Mouse (Mus musculus) heart, embryonic 11.5 days (tissue): ENCODE measurements around the gene Anks4b. TPM values are rescaled to one million over a fixed set of nuclear protein-coding genes. Genes with fewer than 3 reads are reported as not detected.

Source experiments
- ATAC-seq: fragments of 200-750 bp; cut with Nextera tagmentation; replicated peaks from 2 replicates; pipeline ENCODE4 v1.8.0; 2017; ENCODE audit warnings: moderate library complexity; ENCODE audit not compliant: insufficient number of reproducible peaks, low FRiP score, low TSS enrichment
- H3K27ac ChIP-seq: fragments of 300-500 bp; sonication (generic); 2 replicates; pipeline ENCODE4 v1.5.1; 2014; ENCODE audit warnings: mild to moderate bottlenecking, low read depth, low read length
- H3K27me3 ChIP-seq: fragments of 300-500 bp; sonication (generic); 2 replicates; pipeline ENCODE4 v1.6.1; 2014; ENCODE audit warnings: mild to moderate bottlenecking, low read length, mixed read lengths; ENCODE audit not compliant: control insufficient read depth, insufficient read depth
- H3K36me3 ChIP-seq: fragments of 300-500 bp; sonication (generic); 2 replicates; pipeline ENCODE4 v1.6.1; 2014; ENCODE audit warnings: mild to moderate bottlenecking, low read length, moderate library complexity, mixed read lengths; ENCODE audit not compliant: control insufficient read depth, insufficient read depth
- H3K4me1 ChIP-seq: fragments of 300-500 bp; sonication (generic); 2 replicates; pipeline ENCODE4 v1.6.1; 2014; ENCODE audit warnings: low read length; ENCODE audit not compliant: control insufficient read depth, insufficient read depth
- H3K4me2 ChIP-seq: fragments of 300-500 bp; sonication (generic); 2 replicates; pipeline ENCODE4 v1.6.1; 2014; ENCODE audit warnings: mild to moderate bottlenecking, moderate library complexity
- H3K4me3 ChIP-seq: fragments of 300-500 bp; sonication (generic); 2 replicates; pipeline ENCODE4 v1.5.1; 2014; ENCODE audit warnings: low read depth, low read length
- H3K9ac ChIP-seq: fragments of 300-500 bp; sonication (generic); 2 replicates; pipeline ENCODE4 v1.6.1; 2014; ENCODE audit warnings: mild to moderate bottlenecking, low read depth, low read length, moderate library complexity
- H3K9me3 ChIP-seq: fragments of 300-500 bp; sonication (generic); replicated peaks from 2 replicates; pipeline ENCODE4 v1.6.1; 2016; ENCODE audit warnings: low read length; ENCODE audit not compliant: control insufficient read depth
- WGBS: fragments of 180-500 bp; shearing (Covaris S2); extraction: QIAGEN DNeasy Blood & Tissue Kit; methylation state at CpG from one replicate; pipeline ENCODE4 v1.1.7; 2014; ENCODE audit not compliant: insufficient replicate concordance; 5-methylcytosine and 5-hydroxymethylcytosine counted together
- polyA plus RNA-seq: library from polyadenylated mRNA; unstranded; fragments of >200 nt; fragmentation: Nextera tagmentation; extraction: Ambion mirVana; gene quantifications from 2 replicates; pipeline ENCODE4 v1.2.1, GENCODE M21; 2014

The Anks4b gene
- polyA plus RNA-seq, 1 experiment from 2014 or later: 0.06 TPM

- no peak overlapping the region for H3K27ac ChIP-seq
- peaks cover 7% of the 10 kb centered on the region; the same call in 1 of the 2 replicates for H3K27me3 ChIP-seq
- H3K4me3 ChIP-seq: no peak overlapping the region
- H3K9ac ChIP-seq: no peak overlapping the region
- 75% methylated on average over 4 of the region's 4 CpGs for WGBS
- no peak for ATAC-seq
- H3K9me3 ChIP-seq: no peaks in the 10 kb centered on the region
- H3K4me1 ChIP-seq: no peaks in the 10 kb centered on the region; the same call in 1 of the 2 replicates
- H3K36me3 ChIP-seq: no peaks in the 10 kb centered on the region
- H3K4me2 ChIP-seq: no peak overlapping the region
Observed at GRCm38 (mm10) chr7:120195207-120195606, 21.5 kb downstream of the Anks4b start.

- Histone ChIP-seq H3K4me2 (peak overlapping the region; percentile 63), H3K9ac (peak overlapping the region; percentile 59; the same call in 1 of the 2 replicates), H3K9me3 (no peaks in the 10 kb centered on the region), H3K36me3 (no peaks in the 10 kb centered on the region), H3K4me3 (peak overlapping the region; percentile 22; the same call in 1 of the 2 replicates), H3K4me1 (peaks cover 3% of the 10 kb centered on the region; the same call in 1 of the 2 replicates), H3K27me3 (peaks cover 32% of the 10 kb centered on the region), H3K27ac (no peak overlapping the region)
- ATAC-seq: no peak
- WGBS: 4% methylated on average over 14 of the region's 14 CpGs
Observed at GRCm38 (mm10) chr7:120201231-120201744, 27.6 kb downstream of the Anks4b start.

- Histone ChIP-seq H3K4me3 (peak within 1 kb of the TSS; percentile 22; the same call in 1 of the 2 replicates), H3K36me3 (no peaks in the 10 kb centered on the region), H3K9ac (peak within 1 kb of the TSS; percentile 59; the same call in 1 of the 2 replicates), H3K27me3 (peaks cover 32% of the 10 kb centered on the region), H3K4me1 (peaks cover 3% of the 10 kb centered on the region; the same call in 1 of the 2 replicates), H3K9me3 (no peaks in the 10 kb centered on the region), H3K4me2 (peak within 1 kb of the TSS; percentile 63), H3K27ac (no peak within 1 kb of the TSS)
- WGBS: 4% methylated on average over 26 of the region's 26 CpGs
- ATAC-seq: no peak
Observed at GRCm38 (mm10) chr7:120201771-120202170, 28.1 kb downstream of the Anks4b start, which contains the start of gene Crym. Gene Crym (minus strand): TSS chr7:120202111.

GRCm38 (mm10) chr7:120203789-120204188, 30.1 kb downstream of the Anks4b start, which contains the start of gene Abca14:
Gene Abca14 (plus strand): TSS chr7:120203961.
- no peak within 1 kb of the TSS for H3K27ac ChIP-seq
- peak; percentile 33 for ATAC-seq
- H3K27me3 ChIP-seq: peaks cover 32% of the 10 kb centered on the region
- 4% methylated on average over 26 of the region's 26 CpGs for WGBS
- H3K36me3 ChIP-seq: no peaks in the 10 kb centered on the region
- no peak within 1 kb of the TSS for H3K4me3 ChIP-seq
- peaks cover 3% of the 10 kb centered on the region; the same call in 1 of the 2 replicates for H3K4me1 ChIP-seq
- H3K4me2 ChIP-seq: no peak within 1 kb of the TSS
- no peak within 1 kb of the TSS for H3K9ac ChIP-seq
- no peaks in the 10 kb centered on the region for H3K9me3 ChIP-seq

GRCm38 (mm10) chr7:120205989-120206388, 32.3 kb downstream of the Anks4b start:
- no peaks in the 10 kb centered on the region for H3K9me3 ChIP-seq
- H3K36me3 ChIP-seq: no peaks in the 10 kb centered on the region
- peaks cover 17% of the 10 kb centered on the region for H3K27me3 ChIP-seq
- H3K9ac ChIP-seq: no peak overlapping the region
- H3K27ac ChIP-seq: no peak overlapping the region
- WGBS: 37% methylated on average over 9 of the region's 9 CpGs
- peaks cover 3% of the 10 kb centered on the region; the same call in 1 of the 2 replicates for H3K4me1 ChIP-seq
- no peak overlapping the region for H3K4me2 ChIP-seq
- no peak overlapping the region for H3K4me3 ChIP-seq
- ATAC-seq: no peak

- Histone ChIP-seq H3K4me3 (no peak overlapping the region), H3K27me3 (no peaks in the 10 kb centered on the region), H3K27ac (no peak overlapping the region), H3K9me3 (no peaks in the 10 kb centered on the region), H3K9ac (no peak overlapping the region), H3K4me1 (no peaks in the 10 kb centered on the region), H3K36me3 (no peaks in the 10 kb centered on the region), H3K4me2 (no peak overlapping the region)
- no peak for ATAC-seq
Observed at GRCm38 (mm10) chr7:120228541-120228940, 54.9 kb downstream of the Anks4b start.

Other genes starting within 250 kb of the Anks4b start
- gene Dnah3, start 78.6 kb upstream of the Anks4b start, polyA plus RNA-seq: not detected in 2 replicates
- gene Tmem159, start 71.5 kb upstream of the Anks4b start, polyA plus RNA-seq: 17.2 and 18.8 TPM in 2 replicates
- gene Zp2, start 28.6 kb upstream of the Anks4b start, polyA plus RNA-seq: 0.09 TPM in 1 of 2 replicates, not detected in the other
- gene Crym, start 28.3 kb downstream of the Anks4b start, polyA plus RNA-seq: 1.2 and 1.9 TPM in 2 replicates
- gene Abca14, start 30.1 kb downstream of the Anks4b start, polyA plus RNA-seq: not detected in 2 replicates
- gene Abca15, start 154.8 kb downstream of the Anks4b start, polyA plus RNA-seq: not detected in 2 replicates
- not detected in 2 replicates for gene Abca16, start 235.8 kb downstream of the Anks4b start, polyA plus RNA-seq